Mouse (Mus musculus) heart, embryonic 16.5 days (tissue): ENCODE measurements at regions not wholly inside any gene's neighbourhood (a gene's known extent, or its start where the extent isn't known, plus 50 kb on each side); places are given as distances from the start of the nearest gene placed in this dataset.

Source experiments
- ATAC-seq: fragments of 200-750 bp; cut with Nextera tagmentation; replicated peaks from 2 replicates; pipeline ENCODE4 v1.8.0; 2017; ENCODE audit warnings: moderate number of reproducible peaks; ENCODE audit not compliant: insufficient read depth, low FRiP score; ENCODE audit errors: extremely low read depth
- H3K27ac ChIP-seq: fragments of 300-500 bp; sonication (generic); 2 replicates; pipeline ENCODE4 v1.5.1; 2014; ENCODE audit warnings: mild to moderate bottlenecking, low read length, control low read depth, moderate library complexity
- H3K27me3 ChIP-seq: fragments of 300-500 bp; sonication (generic); 2 replicates; pipeline ENCODE4 v1.6.1; 2014; ENCODE audit warnings: low read length, mixed read lengths; ENCODE audit not compliant: control insufficient read depth, insufficient read depth
- H3K36me3 ChIP-seq: fragments of 300-500 bp; sonication (generic); 2 replicates; pipeline ENCODE4 v1.6.1; 2014; ENCODE audit not compliant: control insufficient read depth, insufficient read depth
- H3K4me1 ChIP-seq: fragments of 300-500 bp; sonication (generic); 2 replicates; pipeline ENCODE4 v1.6.1; 2014; ENCODE audit warnings: low read length, mixed read lengths; ENCODE audit not compliant: control insufficient read depth, insufficient read depth
- H3K4me2 ChIP-seq: fragments of 300-500 bp; sonication (generic); 2 replicates; pipeline ENCODE4 v1.6.1; 2014; ENCODE audit warnings: low read depth, mild to moderate bottlenecking, control low read depth, low read length
- H3K4me3 ChIP-seq: fragments of 300-500 bp; sonication (generic); 2 replicates; pipeline ENCODE4 v1.5.1; 2014; ENCODE audit warnings: mild to moderate bottlenecking, control low read depth, low read length
- H3K9ac ChIP-seq: fragments of 300-500 bp; sonication (generic); 2 replicates; pipeline ENCODE4 v1.6.1; 2014; ENCODE audit warnings: low read length, control low read depth
- H3K9me3 ChIP-seq: fragments of 300-500 bp; sonication (generic); replicated peaks from 2 replicates; pipeline ENCODE4 v1.6.1; 2016; ENCODE audit warnings: low read length; ENCODE audit not compliant: control insufficient read depth
- WGBS: fragments of 180-500 bp; shearing (Covaris S2); extraction: QIAGEN DNeasy Blood & Tissue Kit; methylation state at CpG from one replicate; pipeline ENCODE4 v1.1.7; 2014; 5-methylcytosine and 5-hydroxymethylcytosine counted together

GRCm38 (mm10) chr8:18268301-18268700, 709.8 kb downstream of the Defb40 start:
- Histone ChIP-seq H3K36me3 (no peaks in the 10 kb centered on the region), H3K4me2 (no peak overlapping the region), H3K4me3 (no peak overlapping the region), H3K4me1 (no peaks in the 10 kb centered on the region), H3K9ac (no peak overlapping the region), H3K9me3 (no peaks in the 10 kb centered on the region), H3K27me3 (no peaks in the 10 kb centered on the region), H3K27ac (no peak overlapping the region)
- WGBS = 76% methylated on average over 7 of the region's 7 CpGs
- ATAC-seq = no peak

- H3K4me2 ChIP-seq = peak overlapping the region; percentile 39; the same call in 1 of the 2 replicates
- 50% methylated on average over 7 of the region's 7 CpGs for WGBS
- ATAC-seq = peak; percentile 75
These were observed 719.6 kb downstream of the Defb40 start for GRCm38 (mm10) chr8:18258287-18258961.

GRCm38 (mm10) chr8:18246299-18246698, 731.8 kb downstream of the Defb40 start:
- no peak overlapping the region for H3K27ac ChIP-seq
- H3K4me2 ChIP-seq = no peak overlapping the region
- H3K36me3 ChIP-seq = no peaks in the 10 kb centered on the region
- ATAC-seq = no peak
- H3K4me3 ChIP-seq = no peak overlapping the region
- H3K9me3 ChIP-seq = no peaks in the 10 kb centered on the region
- no peaks in the 10 kb centered on the region for H3K27me3 ChIP-seq
- no peaks in the 10 kb centered on the region for H3K4me1 ChIP-seq
- 81% methylated on average over 12 of the region's 12 CpGs for WGBS
- H3K9ac ChIP-seq = no peak overlapping the region

More at GRCm38 (mm10) chr8:18258287-18258961, 719.6 kb downstream of the Defb40 start:
- H3K4me1 ChIP-seq = peaks cover 4% of the 10 kb centered on the region; the same call in 1 of the 2 replicates
- no peaks in the 10 kb centered on the region for H3K9me3 ChIP-seq
- no peaks in the 10 kb centered on the region for H3K27me3 ChIP-seq
- no peaks in the 10 kb centered on the region for H3K36me3 ChIP-seq
- H3K9ac ChIP-seq = no peak overlapping the region
- peak overlapping the region; percentile 62 for H3K27ac ChIP-seq
- no peak overlapping the region for H3K4me3 ChIP-seq

GRCm38 (mm10) chr8:18217599-18217998, 760.5 kb downstream of the Defb40 start:
- Histone ChIP-seq H3K27me3 (no peaks in the 10 kb centered on the region), H3K36me3 (no peaks in the 10 kb centered on the region), H3K4me2 (no peak overlapping the region), H3K9me3 (no peaks in the 10 kb centered on the region), H3K9ac (no peak overlapping the region), H3K4me3 (no peak overlapping the region), H3K4me1 (no peaks in the 10 kb centered on the region), H3K27ac (no peak overlapping the region)
- WGBS = 86% methylated on average over 2 of the region's 2 CpGs
- no peak for ATAC-seq

GRCm38 (mm10) chr8:18217192-18217591, 760.9 kb downstream of the Defb40 start:
- no peak for ATAC-seq
- Histone ChIP-seq H3K4me3 (no peak overlapping the region), H3K9ac (no peak overlapping the region), H3K9me3 (no peaks in the 10 kb centered on the region), H3K27me3 (no peaks in the 10 kb centered on the region), H3K4me1 (no peaks in the 10 kb centered on the region), H3K36me3 (no peaks in the 10 kb centered on the region), H3K27ac (no peak overlapping the region), H3K4me2 (no peak overlapping the region)
- WGBS = 66% methylated on average over 7 of the region's 7 CpGs

- H3K36me3 ChIP-seq = no peaks in the 10 kb centered on the region
- WGBS = 62% methylated on average over 1 of the region's 1 CpGs
- no peak for ATAC-seq
These were observed 761.5 kb downstream of the Defb40 start for GRCm38 (mm10) chr8:18216516-18216915.

GRCm38 (mm10) chr8:18210067-18210466, 768.0 kb downstream of the Defb40 start:
- H3K4me2 ChIP-seq = no peak overlapping the region
- H3K4me3 ChIP-seq = no peak overlapping the region
- no peaks in the 10 kb centered on the region for H3K36me3 ChIP-seq
- no peak for ATAC-seq
- no peaks in the 10 kb centered on the region for H3K27me3 ChIP-seq
- H3K9me3 ChIP-seq = no peaks in the 10 kb centered on the region
- no peaks in the 10 kb centered on the region for H3K4me1 ChIP-seq
- no peak overlapping the region for H3K27ac ChIP-seq
- WGBS = 86% methylated on average over 1 of the region's 1 CpGs
- H3K9ac ChIP-seq = no peak overlapping the region

More at GRCm38 (mm10) chr8:18216516-18216915, 761.5 kb downstream of the Defb40 start:
- Histone ChIP-seq H3K9ac (no peak overlapping the region), H3K4me2 (no peak overlapping the region), H3K4me1 (no peaks in the 10 kb centered on the region), H3K4me3 (no peak overlapping the region), H3K9me3 (no peaks in the 10 kb centered on the region), H3K27ac (no peak overlapping the region), H3K27me3 (no peaks in the 10 kb centered on the region)

- WGBS = 63% methylated on average over 1 of the region's 1 CpGs
These were observed 769.4 kb downstream of the Defb40 start for GRCm38 (mm10) chr8:18208658-18209057.

GRCm38 (mm10) chr8:18187486-18187885, 790.6 kb downstream of the Defb40 start:
- Histone ChIP-seq H3K4me2 (no peak overlapping the region), H3K9me3 (0 out of 2 replicates have a peak, but pooled peaks cover 2% of the 10 kb centered on the region), H3K27ac (no peak overlapping the region), H3K27me3 (no peaks in the 10 kb centered on the region), H3K36me3 (no peaks in the 10 kb centered on the region), H3K9ac (no peak overlapping the region), H3K4me1 (no peaks in the 10 kb centered on the region), H3K4me3 (no peak overlapping the region)
- ATAC-seq = no peak

More at GRCm38 (mm10) chr8:18208658-18209057, 769.4 kb downstream of the Defb40 start:
- Histone ChIP-seq H3K27ac (no peak overlapping the region), H3K4me3 (no peak overlapping the region), H3K9ac (no peak overlapping the region), H3K4me2 (no peak overlapping the region), H3K36me3 (no peaks in the 10 kb centered on the region), H3K4me1 (no peaks in the 10 kb centered on the region), H3K9me3 (no peaks in the 10 kb centered on the region), H3K27me3 (no peaks in the 10 kb centered on the region)
- ATAC-seq = no peak
